ENCODE assay signal across 15 mouse cellular contexts in genomic region chr9:35502361-35503000, GRCm38 (mm10). TPM values are rescaled to one million over a fixed set of nuclear protein-coding genes. Genes with fewer than 3 reads are reported as not detected.
"Had no signal": no experiment of that assay in that cellular context is flagged by ENCODE, and none has a peak within 500 bp of the region (broad histone marks: within the 10 kb centered on the region; RNA-seq: fewer than 3 reads in every experiment).

No protein-coding gene starts in this region.

- DNase-seq: liver, postnatal 0 days; lung, adult 2 months; lung, postnatal 14 days; lung, postnatal 36 days; midbrain, embryonic 14.5 days; right cerebral cortex, postnatal 14 days; spleen, adult 18-20 months; thymus, adult 18-20 months; thymus, postnatal 14 days; thymus, postnatal 36 days had no signal

- ATAC-seq: liver, postnatal 0 days; lung, postnatal 0 days; midbrain, embryonic 16.5 days had no signal

RNA-seq across cellular contexts. Expression of gene Gm1113, which starts 15.6 kb away (rescaled TPM):
- total RNA-seq: megakaryocyte, adult 5-6 weeks; megakaryocyte-erythroid progenitor cell, adult 5-6 weeks; neutrophil, adult 5-6 weeks had no signal

RNA-seq across cellular contexts. Expression of gene Ddx25, which starts 55.8 kb away (rescaled TPM):
- total RNA-seq: megakaryocyte-erythroid progenitor cell, adult 5-6 weeks had no signal
